Mouse (Mus musculus): ENCODE data around the gene Exosc9. TPM values are rescaled to one million over a fixed set of nuclear protein-coding genes. Genes with fewer than 3 reads are reported as not detected.
A peak's percentile ranks its signal among the peaks of the same experiment; 100 is the strongest.
"Not testable (repeated sequence)": the region's sequence is repeated elsewhere in the genome, so short reads cannot be mapped to it uniquely, and the experiment has no call there.

Exosc9 gene
- polyA plus RNA-seq, 1 experiment from 2014 or later = 52.9 TPM

- Histone ChIP-seq H3K9me3 (ENCODE audit: control insufficient read depth, low read length) (no peaks in the 10 kb centered on the region), H3K36me3 (ENCODE audit: control insufficient read depth, insufficient read depth, low read length) (peaks cover 38% of the 10 kb centered on the region), H3K27me3 (replicated peaks; ENCODE audit: control insufficient read depth, insufficient read depth, low read length) (no peaks in the 10 kb centered on the region), H3K4me3 (ENCODE audit: low read depth, low read length) (peak overlapping the region; percentile 70), H3K9ac (ENCODE audit: low read depth, low read length) (peak overlapping the region; percentile 85), H3K4me2 (ENCODE audit: low read depth, low read length) (peak overlapping the region; percentile 77), H3K4me1 (ENCODE audit: control insufficient read depth, insufficient read depth, low read length) (peaks cover 12% of the 10 kb centered on the region; the same call in 1 of the 2 replicates), H3K27ac (replicated peaks; ENCODE audit: low read depth, low read length) (peak overlapping the region; percentile 76)
- ATAC-seq (ENCODE audit: low read depth) (peak; percentile 1), DNase-seq (ENCODE audit: low spot score) (peak; percentile 32)
- 0% methylated on average over 36 of the region's 46 CpGs for WGBS
Measured at GRCm38 (mm10) chr3:36571361-36571826, 19.0 kb downstream of the Exosc9 start.

GRCm38 (mm10) chr3:36571827-36572378 lies 19.5 kb downstream of the Exosc9 start, which contains the start of gene Ccna2:
Gene Ccna2, minus strand, starts transcription at chr3:36572150.
- peaks cover 33% of the 10 kb centered on the region for H3K36me3 ChIP-seq (ENCODE audit: control insufficient read depth, insufficient read depth, low read length)
- H3K4me1 ChIP-seq (ENCODE audit: control insufficient read depth, insufficient read depth, low read length) = peaks cover 12% of the 10 kb centered on the region; the same call in 1 of the 2 replicates
- 0% methylated on average over 31 of the region's 60 CpGs for WGBS
- peak within 1 kb of the TSS; percentile 77 for H3K4me2 ChIP-seq (ENCODE audit: low read depth, low read length)
- H3K27ac ChIP-seq (replicated peaks; ENCODE audit: low read depth, low read length) = peak within 1 kb of the TSS; percentile 76
- ATAC-seq (ENCODE audit: low read depth) = peak; percentile 100
- H3K27me3 ChIP-seq (replicated peaks; ENCODE audit: control insufficient read depth, insufficient read depth, low read length) = no peaks in the 10 kb centered on the region
- H3K9me3 ChIP-seq (ENCODE audit: control insufficient read depth, low read length) = no peaks in the 10 kb centered on the region
- DNase-seq (ENCODE audit: low spot score) = peak; percentile 99
- H3K4me3 ChIP-seq (ENCODE audit: low read depth, low read length) = peak within 1 kb of the TSS; percentile 70
- H3K9ac ChIP-seq (ENCODE audit: low read depth, low read length) = peak within 1 kb of the TSS; percentile 85

GRCm38 (mm10) chr3:36598811-36599210 lies 46.4 kb downstream of the Exosc9 start:
- H3K27ac ChIP-seq (replicated peaks; ENCODE audit: low read depth, low read length) = no peak overlapping the region
- DNase-seq (ENCODE audit: low spot score) = no peak
- no peak for ATAC-seq (ENCODE audit: low read depth)
- H3K36me3 ChIP-seq (ENCODE audit: control insufficient read depth, insufficient read depth, low read length) = peaks cover 6% of the 10 kb centered on the region; the same call in 1 of the 2 replicates
- no peaks in the 10 kb centered on the region for H3K27me3 ChIP-seq (replicated peaks; ENCODE audit: control insufficient read depth, insufficient read depth, low read length)
- H3K4me1 ChIP-seq (ENCODE audit: control insufficient read depth, insufficient read depth, low read length) = no peaks in the 10 kb centered on the region
- no peak overlapping the region for H3K4me3 ChIP-seq (ENCODE audit: low read depth, low read length)
- no peak overlapping the region for H3K9ac ChIP-seq (ENCODE audit: low read depth, low read length)
- no peak overlapping the region for H3K4me2 ChIP-seq (ENCODE audit: low read depth, low read length)
- H3K9me3 ChIP-seq (ENCODE audit: control insufficient read depth, low read length) = no peaks in the 10 kb centered on the region
- WGBS = 77% methylated on average over 3 of the region's 3 CpGs

- H3K9ac ChIP-seq (ENCODE audit: low read depth, low read length); DNase-seq (ENCODE audit: low spot score); H3K4me1 ChIP-seq (ENCODE audit: control insufficient read depth, insufficient read depth, low read length); H3K27ac ChIP-seq (replicated peaks; ENCODE audit: low read depth, low read length); ATAC-seq (ENCODE audit: low read depth); H3K4me2 ChIP-seq (ENCODE audit: low read depth, low read length); H3K27me3 ChIP-seq (replicated peaks; ENCODE audit: control insufficient read depth, insufficient read depth, low read length); H3K4me3 ChIP-seq (ENCODE audit: low read depth, low read length); H3K36me3 ChIP-seq (ENCODE audit: control insufficient read depth, insufficient read depth, low read length); H3K9me3 ChIP-seq (ENCODE audit: control insufficient read depth, low read length): not testable (repeated sequence)
- WGBS = 90% methylated on average over 8 of the region's 9 CpGs
Measured at GRCm38 (mm10) chr3:36599773-36600172, 47.4 kb downstream of the Exosc9 start.

- 80% methylated on average over 7 of the region's 7 CpGs for WGBS
- ATAC-seq (ENCODE audit: low read depth) (no peak), DNase-seq (ENCODE audit: low spot score) (no peak)
- Histone ChIP-seq H3K4me1 (ENCODE audit: control insufficient read depth, insufficient read depth, low read length) (no peaks in the 10 kb centered on the region), H3K9me3 (ENCODE audit: control insufficient read depth, low read length) (no peaks in the 10 kb centered on the region), H3K27me3 (replicated peaks; ENCODE audit: control insufficient read depth, insufficient read depth, low read length) (no peaks in the 10 kb centered on the region), H3K4me2 (ENCODE audit: low read depth, low read length) (no peak overlapping the region), H3K36me3 (ENCODE audit: control insufficient read depth, insufficient read depth, low read length) (peaks cover 5% of the 10 kb centered on the region; the same call in 1 of the 2 replicates), H3K9ac (ENCODE audit: low read depth, low read length) (no peak overlapping the region), H3K27ac (replicated peaks; ENCODE audit: low read depth, low read length) (no peak overlapping the region), H3K4me3 (ENCODE audit: low read depth, low read length) (no peak overlapping the region)
Measured at GRCm38 (mm10) chr3:36605894-36606783, 53.7 kb downstream of the Exosc9 start.

GRCm38 (mm10) chr3:36612687-36613086 lies 60.3 kb downstream of the Exosc9 start:
- Histone ChIP-seq H3K9me3 (ENCODE audit: control insufficient read depth, low read length) (no peaks in the 10 kb centered on the region), H3K4me2 (ENCODE audit: low read depth, low read length) (peak overlapping the region; percentile 74), H3K4me3 (ENCODE audit: low read depth, low read length) (peak overlapping the region; percentile 78), H3K36me3 (ENCODE audit: control insufficient read depth, insufficient read depth, low read length) (peaks cover 5% of the 10 kb centered on the region; the same call in 1 of the 2 replicates), H3K27me3 (replicated peaks; ENCODE audit: control insufficient read depth, insufficient read depth, low read length) (no peaks in the 10 kb centered on the region), H3K4me1 (ENCODE audit: control insufficient read depth, insufficient read depth, low read length) (0 out of 2 replicates have a peak, but pooled peaks cover 2% of the 10 kb centered on the region), H3K9ac (ENCODE audit: low read depth, low read length) (peak overlapping the region; percentile 83), H3K27ac (replicated peaks; ENCODE audit: low read depth, low read length) (no peak overlapping the region; the same call in 1 of the 2 replicates)
- ATAC-seq (ENCODE audit: low read depth) (peak; percentile 28; the same call in 1 of the 2 replicates), DNase-seq (ENCODE audit: low spot score) (peak; percentile 12)
- WGBS = 3% methylated on average over 6 of the region's 6 CpGs

- WGBS = 4% methylated on average over 32 of the region's 38 CpGs
- Histone ChIP-seq H3K4me3 (ENCODE audit: low read depth, low read length) (peak within 1 kb of the TSS; percentile 78), H3K36me3 (ENCODE audit: control insufficient read depth, insufficient read depth, low read length) (peaks cover 5% of the 10 kb centered on the region; the same call in 1 of the 2 replicates), H3K9ac (ENCODE audit: low read depth, low read length) (peak within 1 kb of the TSS; percentile 83), H3K9me3 (ENCODE audit: control insufficient read depth, low read length) (no peaks in the 10 kb centered on the region), H3K4me2 (ENCODE audit: low read depth, low read length) (peak within 1 kb of the TSS; percentile 74), H3K27me3 (replicated peaks; ENCODE audit: control insufficient read depth, insufficient read depth, low read length) (no peaks in the 10 kb centered on the region), H3K4me1 (ENCODE audit: control insufficient read depth, insufficient read depth, low read length) (0 out of 2 replicates have a peak, but pooled peaks cover 2% of the 10 kb centered on the region), H3K27ac (replicated peaks; ENCODE audit: low read depth, low read length) (no peak within 1 kb of the TSS; the same call in 1 of the 2 replicates)
- peak; percentile 99 for DNase-seq (ENCODE audit: low spot score)
- ATAC-seq (ENCODE audit: low read depth) = peak; percentile 99
Measured at GRCm38 (mm10) chr3:36613202-36613907, 60.9 kb downstream of the Exosc9 start, which contains the start of gene Bbs7. Gene Bbs7, minus strand, starts transcription at chr3:36613477.

- no peak overlapping the region for H3K9ac ChIP-seq (ENCODE audit: low read depth, low read length)
- H3K27me3 ChIP-seq (replicated peaks; ENCODE audit: control insufficient read depth, insufficient read depth, low read length) = no peaks in the 10 kb centered on the region
- no peak for DNase-seq (ENCODE audit: low spot score)
- peaks cover 5% of the 10 kb centered on the region; the same call in 1 of the 2 replicates for H3K36me3 ChIP-seq (ENCODE audit: control insufficient read depth, insufficient read depth, low read length)
- peak overlapping the region; percentile 74 for H3K4me2 ChIP-seq (ENCODE audit: low read depth, low read length)
- peak overlapping the region; percentile 78; the same call in 1 of the 2 replicates for H3K4me3 ChIP-seq (ENCODE audit: low read depth, low read length)
- 62% methylated on average over 5 of the region's 5 CpGs for whole genome bisulfite sequencing
- H3K9me3 ChIP-seq (ENCODE audit: control insufficient read depth, low read length) = no peaks in the 10 kb centered on the region
- 0 out of 2 replicates have a peak, but pooled peaks cover 2% of the 10 kb centered on the region for H3K4me1 ChIP-seq (ENCODE audit: control insufficient read depth, insufficient read depth, low read length)
- no peak for ATAC-seq (ENCODE audit: low read depth)
- H3K27ac ChIP-seq (replicated peaks; ENCODE audit: low read depth, low read length) = no peak overlapping the region
Measured at GRCm38 (mm10) chr3:36613908-36614255, 61.5 kb downstream of the Exosc9 start.

All from embryonic facial prominence, embryonic 14.5 days (tissue).